Mouse (Mus musculus): ENCODE measurements around the gene Nfia.

The Nfia gene

DNA sequence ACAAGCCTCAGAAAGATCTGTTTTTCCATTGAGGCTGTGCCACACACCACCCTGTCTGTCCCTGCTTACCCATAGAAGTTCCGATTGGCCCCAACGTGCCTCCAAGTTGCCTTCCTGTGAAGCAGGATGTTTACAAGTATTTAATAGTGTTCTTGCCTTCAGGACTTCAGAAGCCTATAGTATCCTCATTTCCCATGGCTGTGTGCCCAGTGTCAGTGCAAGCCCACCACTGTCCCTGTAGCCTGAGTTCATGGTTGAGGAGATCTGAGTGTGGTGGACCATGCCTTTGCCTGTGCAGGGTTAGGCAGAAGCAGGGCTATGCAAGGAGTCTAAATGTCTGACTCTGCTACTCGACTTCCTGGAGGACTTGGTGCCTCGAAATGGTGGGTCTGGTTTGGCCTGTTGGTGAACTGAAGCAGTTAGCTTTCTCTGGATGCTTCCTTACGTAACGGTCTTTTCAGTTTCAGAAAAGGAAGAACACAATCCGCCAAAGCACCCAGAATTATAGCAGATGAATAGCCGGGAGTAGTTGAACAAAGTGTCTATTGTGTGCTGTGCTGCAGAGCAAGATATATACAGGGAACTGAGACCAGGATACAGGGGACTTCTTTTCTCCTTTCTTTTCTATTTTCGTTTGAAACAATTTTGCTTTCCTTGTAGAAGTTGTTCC lies 99.4 kb downstream of the Nfia start:
- DNase-seq = peak; percentile 25

- peak; percentile 51 for DNase-seq
Measured at GRCm38 (mm10) chr4:97874916-97875315, 102.4 kb downstream of the Nfia start.

DNA sequence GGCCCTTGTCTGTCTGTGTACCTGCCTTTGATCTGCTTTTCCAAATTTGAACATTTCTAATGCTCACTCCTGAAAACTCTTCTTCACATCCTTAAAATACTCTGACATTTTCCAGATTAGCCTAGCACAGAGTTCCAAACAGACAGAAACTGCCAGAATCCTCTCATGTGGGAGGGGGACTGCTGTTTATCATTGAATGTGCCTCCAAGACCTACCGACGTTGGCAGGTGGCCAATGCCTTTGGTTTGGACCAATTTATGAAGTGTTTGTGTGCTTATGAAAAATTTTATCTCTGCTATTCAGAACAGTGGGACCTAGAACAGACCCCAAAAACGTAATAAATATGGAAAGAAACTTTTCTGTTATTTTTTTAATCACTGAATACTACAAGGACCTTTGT lies 103.4 kb downstream of the Nfia start:
- DNase-seq = peak; percentile 80

GRCm38 (mm10) chr4:97879696-97880095 lies 107.2 kb downstream of the Nfia start:
- DNase-seq = no peak

- peak; percentile 66 for DNase-seq
Measured at GRCm38 (mm10) chr4:97880120-97881055, 107.9 kb downstream of the Nfia start.

DNA sequence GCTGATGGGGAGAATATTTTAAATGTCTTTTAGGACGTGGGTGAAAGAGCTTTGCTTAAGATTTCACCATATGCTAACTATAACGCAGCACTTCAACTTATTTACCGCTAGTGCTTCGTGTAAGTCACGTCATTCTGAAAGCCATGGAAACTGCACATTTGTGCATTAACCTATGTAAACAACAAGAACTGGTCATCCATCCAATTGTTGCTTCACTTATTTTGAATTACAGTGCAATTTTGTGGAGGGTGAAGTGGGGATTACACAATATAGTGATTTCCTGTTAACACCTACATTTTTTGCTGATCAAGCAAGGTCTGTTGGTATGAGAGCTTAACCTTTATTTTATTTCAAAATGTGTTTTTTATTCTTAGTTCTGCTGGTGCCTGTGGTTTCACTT lies 113.0 kb downstream of the Nfia start:
- no peak for DNase-seq

GRCm38 (mm10) chr4:97886220-97886619 lies 113.7 kb downstream of the Nfia start:
- DNase-seq = no peak

DNA sequence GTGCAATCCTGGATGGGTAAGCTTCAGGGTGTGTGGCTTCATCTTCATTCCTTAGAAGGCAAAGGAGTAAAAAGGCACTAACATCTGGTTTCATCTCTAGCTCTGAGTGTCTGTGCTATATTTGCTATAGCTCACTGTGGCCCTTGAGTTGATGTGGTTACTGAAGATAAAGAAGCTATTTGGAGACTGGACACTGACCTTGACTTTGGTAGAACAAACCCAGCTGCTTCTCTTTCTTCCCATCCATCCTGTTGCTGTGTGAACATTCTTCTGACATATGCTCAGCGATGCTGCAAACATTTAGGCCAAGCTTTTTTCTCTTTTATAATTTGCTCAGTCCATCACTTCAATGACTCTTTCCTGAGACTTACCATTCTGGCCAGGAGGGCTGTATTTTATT lies 114.7 kb downstream of the Nfia start:
- no peak for DNase-seq

DNA sequence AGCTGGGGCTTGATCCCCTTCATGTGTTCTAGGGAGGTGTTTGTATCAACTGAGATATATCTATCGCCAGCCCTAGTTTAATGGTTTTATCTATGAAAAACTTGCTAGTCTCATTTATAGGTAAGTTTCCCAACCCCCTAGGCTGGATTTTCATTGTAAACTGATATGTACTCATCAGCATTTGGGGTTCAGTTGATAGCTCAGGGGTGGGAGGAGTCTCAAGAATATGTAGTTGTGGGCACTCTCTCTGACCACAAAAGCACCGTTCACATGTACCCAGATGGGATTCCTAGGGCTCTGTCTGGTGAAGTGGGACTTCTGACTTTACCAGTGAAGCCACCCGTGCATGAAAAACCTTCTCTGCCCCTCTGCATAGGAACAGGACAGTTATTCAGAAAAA lies 118.5 kb downstream of the Nfia start:
- DNase-seq = no peak

DNA sequence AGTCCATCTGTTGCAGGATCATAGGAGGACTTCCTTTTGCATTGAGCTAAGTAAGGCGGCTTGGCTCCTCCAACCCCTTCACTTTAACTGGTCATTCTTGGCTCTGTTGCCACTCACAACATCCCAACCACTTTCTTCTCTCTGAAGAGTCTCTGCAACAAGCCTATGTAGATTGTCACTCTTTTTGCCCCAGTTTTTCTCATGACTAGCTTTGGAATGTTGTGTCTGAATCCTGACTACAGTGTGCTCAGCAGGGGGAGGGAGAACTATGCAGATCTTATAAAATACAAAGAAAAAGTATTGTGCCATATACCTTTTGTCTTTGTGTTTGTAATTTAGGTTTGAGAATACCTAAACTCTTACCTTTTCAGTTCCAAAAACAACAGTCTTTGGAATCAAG lies 119.1 kb downstream of the Nfia start:
- DNase-seq = no peak

DNA sequence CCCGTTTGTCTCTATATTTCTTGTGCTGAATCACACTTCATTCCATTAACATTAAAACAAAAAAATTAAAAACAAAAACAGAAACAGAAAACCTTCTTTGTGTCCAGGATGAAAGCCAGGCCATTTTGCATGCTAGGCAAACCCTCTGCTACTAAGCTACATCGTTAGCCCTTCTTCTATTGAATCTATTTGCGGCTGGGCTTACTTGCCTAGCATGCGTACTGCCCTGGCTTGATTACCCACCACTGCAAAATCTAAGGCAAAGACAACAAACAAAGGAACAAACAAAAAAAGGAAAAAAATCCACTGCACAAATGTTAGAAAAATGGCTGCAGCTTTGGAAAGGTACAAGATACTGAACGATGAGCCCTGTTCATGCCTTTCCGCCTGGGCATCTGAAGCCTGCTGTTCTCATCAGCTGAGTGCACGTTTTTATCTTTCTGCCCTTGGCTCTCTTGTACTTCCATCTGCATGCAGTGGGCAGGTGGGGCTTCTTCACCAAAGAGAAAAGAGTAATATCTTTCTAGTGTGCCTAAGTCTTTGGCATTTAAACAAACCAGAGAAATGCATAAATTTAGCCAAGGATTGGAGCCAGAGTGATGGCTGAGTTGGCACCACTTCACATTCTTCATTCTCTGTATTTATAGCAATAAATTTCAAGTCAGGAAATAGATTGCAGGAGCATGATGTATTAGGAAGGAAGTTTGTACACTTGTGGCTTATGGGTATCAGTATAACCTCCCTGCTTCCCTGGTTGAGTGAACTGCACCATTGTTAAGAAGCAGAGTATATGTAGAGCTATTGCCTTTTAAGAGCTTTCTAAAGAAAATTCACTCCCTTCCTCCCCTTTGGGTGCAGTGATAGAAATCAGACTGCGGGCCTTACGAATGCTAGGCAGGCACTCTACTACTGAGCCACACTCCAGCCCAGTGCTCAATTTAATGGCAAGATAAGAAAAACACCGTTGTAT lies 121.7 kb downstream of the Nfia start:
- DNase-seq = peak; percentile 36

DNA sequence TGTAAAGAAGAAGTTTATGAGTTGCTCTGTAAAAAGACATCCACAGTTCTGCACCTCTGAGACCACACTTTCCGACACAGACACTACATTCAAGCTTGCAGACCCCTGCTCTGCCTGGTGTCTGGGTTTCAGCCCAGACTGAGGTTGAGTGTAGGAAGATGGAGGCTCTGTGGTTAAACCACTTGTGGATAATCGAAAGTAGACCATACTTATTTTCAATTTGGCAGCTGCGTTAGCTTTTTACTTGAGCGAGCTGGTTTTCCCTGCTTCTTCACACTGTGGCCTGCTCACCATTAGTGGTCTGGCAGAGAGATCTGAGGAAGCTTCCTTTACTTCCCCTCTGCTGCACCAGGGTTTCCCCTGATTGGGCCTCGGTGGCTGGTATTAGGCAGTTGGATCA lies 123.4 kb downstream of the Nfia start:
- no peak for DNase-seq

DNA sequence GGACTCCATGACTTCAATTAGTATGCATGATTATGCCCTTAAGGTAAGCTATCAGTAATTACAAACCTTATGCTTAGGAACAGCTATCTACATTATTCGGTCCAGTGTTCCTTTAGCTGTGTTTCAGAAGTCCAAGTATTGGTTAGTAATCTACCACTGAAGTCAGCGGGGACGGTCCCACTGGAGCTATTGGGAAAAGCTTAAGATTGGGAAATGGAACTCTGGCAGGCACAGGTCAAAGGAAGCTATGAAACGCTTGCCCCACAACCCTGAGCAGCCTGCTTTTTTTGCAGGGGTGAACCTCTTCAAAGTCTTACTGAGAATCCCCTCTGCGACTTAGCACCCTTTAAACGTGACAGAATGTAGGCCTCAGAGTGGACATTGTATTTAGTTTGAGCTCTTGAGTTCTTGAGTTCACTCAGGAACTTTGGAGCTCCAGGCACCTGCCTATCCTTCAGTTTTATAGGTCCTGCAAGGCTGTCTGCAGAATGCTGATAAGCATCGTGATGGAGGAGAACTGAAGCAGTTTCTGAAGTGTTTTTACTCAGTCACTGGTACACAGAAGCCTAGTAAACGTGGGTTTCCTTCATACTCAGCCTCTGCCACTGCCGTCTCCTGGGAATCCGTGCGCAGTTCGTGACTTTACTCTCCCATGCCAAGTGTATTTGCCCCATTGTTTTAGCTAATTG lies 127.9 kb downstream of the Nfia start:
- no peak for DNase-seq

DNA sequence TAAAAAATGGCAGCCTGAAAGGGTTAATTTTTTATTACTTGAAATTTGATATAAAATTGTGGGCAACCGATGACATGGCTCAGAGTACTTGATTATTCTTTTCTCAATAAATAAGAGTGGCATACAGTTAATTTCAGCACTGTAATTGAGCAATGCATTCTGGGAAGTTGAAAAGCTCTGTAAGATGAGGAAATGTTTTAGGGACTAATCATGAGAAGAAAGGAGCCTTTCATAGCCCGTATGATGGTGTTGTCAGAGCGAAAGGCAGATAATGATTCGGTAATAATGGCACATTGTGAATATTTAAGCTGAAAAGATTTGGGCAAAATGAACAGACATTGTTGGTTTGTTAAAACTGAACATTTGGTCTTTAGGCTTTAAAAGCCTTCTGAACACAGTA lies 133.3 kb downstream of the Nfia start:
- DNase-seq = no peak

DNA sequence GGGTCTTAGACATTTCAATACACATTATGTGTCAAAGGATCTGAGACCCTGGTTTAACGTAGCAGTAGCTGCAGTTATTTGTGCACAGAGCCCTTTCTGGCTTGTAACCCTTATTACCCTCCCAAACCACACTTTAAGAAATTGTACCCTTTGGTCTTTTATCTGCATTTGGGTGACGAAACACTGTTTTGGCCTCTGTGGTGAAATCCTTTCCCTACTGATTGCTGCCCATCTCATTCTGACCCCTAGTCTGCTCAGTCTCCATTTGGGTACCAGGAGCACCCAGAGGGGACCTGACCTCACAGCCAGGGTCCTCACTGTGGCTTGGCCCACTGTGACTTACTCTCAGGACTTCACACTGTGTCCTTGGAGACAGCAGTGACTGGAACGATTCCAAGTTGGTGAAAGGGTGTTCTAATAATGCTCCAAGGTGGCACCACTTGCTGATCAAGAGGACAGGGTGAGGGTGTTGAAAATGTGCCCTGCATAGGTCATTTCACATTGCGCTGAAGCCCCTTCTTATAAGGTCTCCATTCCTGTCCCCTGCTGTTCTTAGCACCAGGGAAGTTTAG lies 136.1 kb downstream of the Nfia start:
- no peak for DNase-seq

DNA sequence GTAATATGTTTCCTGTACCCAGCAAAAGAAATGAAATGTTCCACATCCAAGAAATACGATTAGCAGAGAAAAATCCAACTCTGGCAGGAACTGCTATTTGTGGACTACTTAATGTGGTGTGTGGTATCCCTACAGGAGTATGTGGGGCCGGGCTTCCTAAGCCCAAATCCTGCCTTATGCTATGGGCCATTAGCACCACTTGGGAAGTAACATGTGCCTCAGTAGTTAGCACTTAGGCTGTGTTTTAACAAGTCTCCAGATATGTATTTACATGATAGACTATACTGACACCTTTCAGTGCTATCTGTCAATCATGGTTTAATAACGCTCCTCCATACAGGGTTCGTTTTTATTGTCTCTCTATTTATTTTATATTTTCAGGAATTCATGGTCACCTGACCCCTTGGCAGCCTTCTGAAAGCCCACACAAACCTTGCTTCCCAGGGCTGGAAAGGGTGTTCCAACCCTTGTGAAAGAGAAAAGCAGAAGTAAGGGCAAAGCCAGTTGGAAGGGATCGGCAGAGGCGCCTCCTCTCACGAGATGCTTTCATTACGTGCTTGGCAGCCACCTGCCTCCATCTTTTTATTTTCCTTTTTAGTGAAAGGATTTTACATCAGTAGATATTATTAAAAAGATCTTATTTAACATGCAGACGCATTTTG lies 137.7 kb downstream of the Nfia start:
- no peak for DNase-seq

- peak; percentile 82 for DNase-seq
Measured at GRCm38 (mm10) chr4:97910777-97911580, 138.4 kb downstream of the Nfia start.

- no peak for DNase-seq
Measured at GRCm38 (mm10) chr4:97911755-97912154, 139.2 kb downstream of the Nfia start.

DNA sequence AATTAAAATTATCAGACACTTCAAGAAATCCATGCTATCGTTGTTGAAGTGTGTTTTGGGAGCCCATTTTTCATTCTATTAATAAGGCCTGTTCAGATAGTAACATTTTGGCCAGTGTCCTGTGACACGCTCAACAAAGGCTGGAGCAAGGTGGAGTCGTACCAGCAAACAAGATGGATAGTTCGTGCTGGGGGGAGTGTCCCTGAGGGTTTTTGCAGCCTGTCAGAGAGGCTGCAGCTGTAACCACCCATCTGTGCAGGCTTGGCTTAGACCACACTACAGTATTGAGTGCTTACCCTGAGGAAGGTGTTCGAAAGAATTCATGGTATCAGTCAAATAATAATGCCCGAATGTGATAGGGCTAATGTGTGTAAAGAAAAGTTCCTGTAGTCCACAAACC lies 139.6 kb downstream of the Nfia start:
- no peak for DNase-seq

GRCm38 (mm10) chr4:97912560-97912959 lies 140.0 kb downstream of the Nfia start:
- no peak for DNase-seq

GRCm38 (mm10) chr4:97914348-97914747 lies 141.8 kb downstream of the Nfia start:
- DNase-seq = no peak
